Mouse (Mus musculus) liver, postnatal 0 days (tissue): Measurements from ENCODE around the gene Lmx1a.

Source experiments
- CTCF ChIP-seq: sonication (generic); IDR thresholded peaks from 2 replicates; pipeline ENCODE4 v1.5.1; 2016; ENCODE audit warnings: antibody characterized with exemption, low read depth
- EP300 ChIP-seq: IDR thresholded peaks from 2 replicates; pipeline ENCODE4 v1.6.1; 2016; ENCODE audit warnings: antibody characterized with exemption, low read depth, mild to moderate bottlenecking

GRCm38 (mm10) chr1:167821125-167821524 is 132.1 kb downstream of the Lmx1a start:
- TF ChIP-seq CTCF, result no peak
- no peak for TF ChIP-seq EP300
